Mouse (Mus musculus) ES-E14 (cell line): ENCODE measurements at regions not wholly inside any gene's neighbourhood (a gene's known extent, or its start where the extent isn't known, plus 50 kb on each side); places are given as distances from the start of the nearest gene placed in this dataset.

Source experiments
- CHD2 ChIP-seq: IDR thresholded peaks from 2 replicates; pipeline ENCODE4 v1.6.1; 2014; ENCODE audit warnings: mild to moderate bottlenecking, low read depth, low read length, inconsistent platforms
- HCFC1 ChIP-seq: IDR thresholded peaks from 2 replicates; pipeline ENCODE4 v1.6.1; 2012; ENCODE audit warnings: low read length, inconsistent platforms, borderline replicate concordance; ENCODE audit not compliant: insufficient read depth
- MAFK ChIP-seq: IDR thresholded peaks from 2 replicates; pipeline ENCODE4 v1.6.1; 2014; ENCODE audit warnings: mild to moderate bottlenecking, low read depth, low read length, inconsistent platforms; ENCODE audit not compliant: insufficient read depth
- ZC3H11A ChIP-seq: IDR thresholded peaks from 2 replicates; pipeline ENCODE4 v1.6.1; 2012; ENCODE audit warnings: low read depth, mild to moderate bottlenecking, inconsistent platforms, low read length, borderline replicate concordance
- ZNF384 ChIP-seq: IDR thresholded peaks from 2 replicates; pipeline ENCODE4 v1.6.1; 2012; ENCODE audit warnings: low read depth, low read length, inconsistent platforms

GRCm38 (mm10) chr5:64600811-64601210 is 202.4 kb upstream of the Klf3 start:
- no peak for TF ChIP-seq CHD2
- TF ChIP-seq ZC3H11A: no peak
- TF ChIP-seq MAFK: no peak
- no peak for TF ChIP-seq HCFC1
- TF ChIP-seq ZNF384: no peak
